Mouse (Mus musculus) lung, postnatal 0 days (tissue): ENCODE measurements around the gene Arpc2. TPM values are rescaled to one million over a fixed set of nuclear protein-coding genes. Genes with fewer than 3 reads are reported as not detected.
"Not testable (repeated sequence)": the region's sequence is repeated elsewhere in the genome, so short reads cannot be mapped to it uniquely, and the experiment has no call there.

Source experiments
- ATAC-seq: fragments of 200-750 bp; cut with Nextera tagmentation; 2 replicates; pipeline ENCODE4 v1.8.0; 2017; ENCODE audit warnings: moderate library complexity
- DNase-seq: peaks from one replicate; pipeline ENCODE4 v3.0.0-alpha.2; 2016; ENCODE audit warnings: low spot score
- H3K27ac ChIP-seq: fragments of 300-500 bp; sonication (generic); 2 replicates; pipeline ENCODE4 v1.5.1; 2014; ENCODE audit warnings: antibody characterized with exemption, mild to moderate bottlenecking, low read length, mixed read lengths
- H3K27me3 ChIP-seq: fragments of 300-500 bp; sonication (generic); replicated peaks from 2 replicates; pipeline ENCODE4 v1.6.1; 2014; ENCODE audit warnings: low read length, mixed read lengths; ENCODE audit not compliant: insufficient read depth
- H3K36me3 ChIP-seq: fragments of 300-500 bp; sonication (generic); 2 replicates; pipeline ENCODE4 v1.6.1; 2014; ENCODE audit warnings: low read length, mixed read lengths; ENCODE audit not compliant: insufficient read depth
- H3K4me1 ChIP-seq: fragments of 300-500 bp; sonication (generic); 2 replicates; pipeline ENCODE4 v1.6.1; 2014; ENCODE audit warnings: antibody characterized with exemption, low read depth, low read length, mixed read lengths; ENCODE audit not compliant: insufficient read depth
- H3K4me2 ChIP-seq: fragments of 300-500 bp; sonication (generic); replicated peaks from 2 replicates; pipeline ENCODE4 v1.6.1; 2014; ENCODE audit warnings: low read depth, mild to moderate bottlenecking, low read length, moderate library complexity, mixed read lengths
- H3K4me3 ChIP-seq: fragments of 300-500 bp; sonication (generic); 2 replicates; pipeline ENCODE4 v1.5.1; 2014; ENCODE audit warnings: low read depth, low read length
- H3K9ac ChIP-seq: fragments of 300-500 bp; sonication (generic); replicated peaks from 2 replicates; pipeline ENCODE4 v1.6.1; 2014; ENCODE audit warnings: low read depth, mild to moderate bottlenecking
- H3K9me3 ChIP-seq: fragments of 300-500 bp; sonication (generic); 2 replicates; pipeline ENCODE4 v1.6.1; 2016; ENCODE audit warnings: low read length, mixed read lengths
- CTCF ChIP-seq: IDR thresholded peaks from 2 replicates; pipeline ENCODE4 v1.5.1; 2016; ENCODE audit warnings: antibody characterized with exemption, mild to moderate bottlenecking
- EP300 ChIP-seq: IDR thresholded peaks from 2 replicates; pipeline ENCODE4 v1.6.1; 2016; ENCODE audit warnings: antibody characterized with exemption, mild to moderate bottlenecking, control low read depth
- WGBS: fragments of 180-500 bp; shearing (Covaris S2); extraction: QIAGEN DNeasy Blood & Tissue Kit; methylation state at CpG from one replicate; pipeline ENCODE4 v1.1.7; 2014; 5-methylcytosine and 5-hydroxymethylcytosine counted together
- polyA plus RNA-seq: library from polyadenylated mRNA; unstranded; fragments of >200 nt; fragmentation: Nextera tagmentation; extraction: Ambion mirVana; gene quantifications from 2 replicates; pipeline ENCODE4 v1.2.1, GENCODE M21; 2015

The Arpc2 gene
- polyA plus RNA-seq, 1 experiment from 2014 or later = 465 TPM

GRCm38 (mm10) chr1:74282896-74283625 is 47.2 kb downstream of the Arpc2 start:
- no peak for ATAC-seq
- H3K36me3 ChIP-seq = peaks cover 30% of the 10 kb centered on the region; the same call in 1 of the 2 replicates
- TF ChIP-seq EP300 (no peak), CTCF (no peak)
- 0 out of 2 replicates have a peak, but pooled peaks cover 5% of the 10 kb centered on the region for H3K4me1 ChIP-seq
- no peak overlapping the region for H3K4me2 ChIP-seq
- H3K4me3 ChIP-seq = no peak overlapping the region
- H3K27ac ChIP-seq = no peak overlapping the region
- H3K27me3 ChIP-seq = no peaks in the 10 kb centered on the region
- no peak overlapping the region for H3K9ac ChIP-seq
- no peak for DNase-seq
- H3K9me3 ChIP-seq = no peaks in the 10 kb centered on the region
- WGBS = 84% methylated on average over 10 of the region's 10 CpGs

- TF ChIP-seq CTCF (no peak), EP300 (no peak)
- Histone ChIP-seq H3K4me3 (peak overlapping the region; percentile 74), H3K27me3 (no peaks in the 10 kb centered on the region), H3K4me1 (peaks cover 10% of the 10 kb centered on the region), H3K36me3 (peaks cover 37% of the 10 kb centered on the region; the same call in 1 of the 2 replicates), H3K9ac (peak overlapping the region; percentile 70), H3K4me2 (peak overlapping the region; percentile 68), H3K27ac (peak overlapping the region; percentile 74), H3K9me3 (no peaks in the 10 kb centered on the region)
- 15% methylated on average over 13 of the region's 15 CpGs for WGBS
- ATAC-seq (peak; percentile 43), DNase-seq (peak; percentile 83)
Observed at GRCm38 (mm10) chr1:74283686-74284463, 48.0 kb downstream of the Arpc2 start.

- H3K4me2 ChIP-seq = peak within 1 kb of the TSS; percentile 77
- DNase-seq (peak; percentile 100), ATAC-seq (peak; percentile 96)
- peaks cover 13% of the 10 kb centered on the region for H3K4me1 ChIP-seq
- no peaks in the 10 kb centered on the region for H3K27me3 ChIP-seq
- peaks cover 40% of the 10 kb centered on the region; the same call in 1 of the 2 replicates for H3K36me3 ChIP-seq
- peak within 1 kb of the TSS; percentile 70 for H3K9ac ChIP-seq
- H3K4me3 ChIP-seq = peak within 1 kb of the TSS; percentile 74
- TF ChIP-seq EP300 (no peak; the same call in 1 of the 2 replicates), CTCF (peak; percentile 43)
- H3K27ac ChIP-seq = peak within 1 kb of the TSS; percentile 74
- H3K9me3 ChIP-seq = no peaks in the 10 kb centered on the region
- WGBS = 1% methylated on average over 51 of the region's 56 CpGs
Observed at GRCm38 (mm10) chr1:74284543-74285160, 48.8 kb downstream of the Arpc2 start, which contains the start of the genes Aamp and Pnkd. Gene Aamp (minus strand): TSS chr1:74284738. Gene Pnkd (plus strand): TSS chr1:74284930.

GRCm38 (mm10) chr1:74285212-74286010 is 49.5 kb downstream of the Arpc2 start:
- Histone ChIP-seq H3K4me2 (peak overlapping the region; percentile 77), H3K36me3 (peaks cover 33% of the 10 kb centered on the region; the same call in 1 of the 2 replicates), H3K9ac (peak overlapping the region; percentile 50), H3K4me1 (peaks cover 13% of the 10 kb centered on the region), H3K9me3 (no peaks in the 10 kb centered on the region), H3K4me3 (peak overlapping the region; percentile 74), H3K27ac (peak overlapping the region; percentile 32; the same call in 1 of the 2 replicates), H3K27me3 (no peaks in the 10 kb centered on the region)
- no peak for DNase-seq
- ATAC-seq = no peak
- 4% methylated on average over 23 of the region's 23 CpGs for WGBS
- TF ChIP-seq EP300 (no peak), CTCF (no peak)

GRCm38 (mm10) chr1:74286869-74287607 is 51.2 kb downstream of the Arpc2 start:
- not testable (repeated sequence) for H3K9ac ChIP-seq, H3K27me3 ChIP-seq, H3K4me2 ChIP-seq, H3K9me3 ChIP-seq, H3K4me3 ChIP-seq
- 51% methylated on average over 15 of the region's 17 CpGs for WGBS
- peaks cover 18% of the 10 kb centered on the region for H3K4me1 ChIP-seq
- ATAC-seq (peak; percentile 0; the same call in 1 of the 2 replicates), DNase-seq (peak; percentile 83)
- peak; percentile 58 for TF ChIP-seq CTCF
- H3K36me3 ChIP-seq = peaks cover 25% of the 10 kb centered on the region; the same call in 1 of the 2 replicates
- peak overlapping the region; percentile 4 for H3K27ac ChIP-seq
